Mouse (Mus musculus) hindbrain, embryonic 13.5 days (tissue): Measurements from ENCODE around the gene Gbp3. TPM values are rescaled to one million over a fixed set of nuclear protein-coding genes. Genes with fewer than 3 reads are reported as not detected.
A peak's percentile ranks its signal among the peaks of the same experiment; 100 is the strongest.
"Not testable (repeated sequence)": the region's sequence is repeated elsewhere in the genome, so short reads cannot be mapped to it uniquely, and the experiment has no call there.

Experiments used
- ATAC-seq: fragments of 200-750 bp; cut with Nextera tagmentation; 2 replicates; pipeline ENCODE4 v1.8.0; 2017; ENCODE audit warnings: moderate TSS enrichment; ENCODE audit not compliant: low FRiP score
- H3K27ac ChIP-seq: fragments of 300-500 bp; sonication (generic); 2 replicates; pipeline ENCODE4 v1.5.1; 2015; ENCODE audit warnings: inconsistent platforms, mild to moderate bottlenecking, moderate library complexity
- H3K27me3 ChIP-seq: fragments of 300-500 bp; sonication (generic); 2 replicates; pipeline ENCODE4 v1.6.1; 2015; ENCODE audit warnings: mild to moderate bottlenecking, inconsistent platforms
- H3K36me3 ChIP-seq: fragments of 300-500 bp; sonication (generic); 2 replicates; pipeline ENCODE4 v1.6.1; 2015; ENCODE audit warnings: mild to moderate bottlenecking, inconsistent platforms
- H3K4me1 ChIP-seq: fragments of 300-500 bp; sonication (generic); replicated peaks from 2 replicates; pipeline ENCODE4 v1.6.1; 2015; ENCODE audit warnings: inconsistent platforms
- H3K4me2 ChIP-seq: fragments of 300-500 bp; sonication (generic); 2 replicates; pipeline ENCODE4 v1.6.1; 2015; ENCODE audit warnings: inconsistent platforms, mild to moderate bottlenecking, moderate library complexity
- H3K4me3 ChIP-seq: fragments of 300-500 bp; sonication (generic); 2 replicates; pipeline ENCODE4 v1.5.1; 2015; ENCODE audit warnings: mild to moderate bottlenecking, inconsistent platforms
- H3K9ac ChIP-seq: fragments of 300-500 bp; sonication (generic); 2 replicates; pipeline ENCODE4 v1.6.1; 2015; ENCODE audit warnings: mild to moderate bottlenecking, inconsistent platforms
- H3K9me3 ChIP-seq: fragments of 300-500 bp; sonication (generic); 2 replicates; pipeline ENCODE4 v1.6.1; 2016; ENCODE audit warnings: inconsistent platforms
- WGBS: fragments of 180-500 bp; shearing (Covaris S2); methylation state at CpG from one replicate; pipeline ENCODE4 v1.1.7; 2015; 5-methylcytosine and 5-hydroxymethylcytosine counted together
- polyA plus RNA-seq: library from polyadenylated mRNA; unstranded; fragments of >200 nt; fragmentation: Nextera tagmentation; extraction: Ambion mirVana; gene quantifications from 2 replicates; pipeline ENCODE4 v1.2.1, GENCODE M21; 2015

Gbp3 gene
- polyA plus RNA-seq = 1.0 and 1.2 TPM in 2 replicates

DNA sequence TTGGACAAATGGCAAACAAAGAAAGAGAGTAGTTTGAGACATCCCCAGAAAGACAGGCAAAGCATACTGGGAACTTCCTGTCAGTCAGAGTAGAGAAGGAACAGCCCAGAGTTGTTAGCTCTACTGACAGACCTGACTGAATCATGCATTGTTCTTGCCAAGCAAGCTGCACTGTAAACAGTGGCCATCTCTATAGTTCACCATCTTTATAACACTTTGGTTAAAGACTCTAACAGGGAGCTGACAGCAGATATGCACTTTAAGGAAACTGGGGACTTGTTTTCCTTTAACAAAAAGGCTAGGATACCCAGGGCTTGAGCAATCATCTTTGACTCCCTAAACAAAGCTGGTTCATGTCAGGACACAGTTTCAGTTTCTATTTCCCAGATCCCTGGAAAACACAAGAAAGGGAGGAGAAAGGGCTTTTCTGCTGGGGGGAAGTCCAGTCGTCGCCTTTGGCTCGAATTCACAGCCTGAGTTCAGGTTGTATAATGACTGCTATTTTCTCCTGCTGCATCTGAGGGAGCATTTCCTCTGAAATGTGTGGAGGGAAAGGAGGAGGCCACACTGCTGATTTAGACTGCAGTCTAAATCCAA is at the start of gene Gbp3:
TSS of gene Gbp3 (plus strand) at position 395 of the 597 bp plus-strand sequence.
- peak within 1 kb of the TSS; percentile 9; the same call in 1 of the 2 replicates for H3K4me3 ChIP-seq
- no peak within 1 kb of the TSS for H3K9ac ChIP-seq
- WGBS = 30% methylated on average over 3 of the region's 3 CpGs
- H3K4me1 ChIP-seq = peaks cover 7% of the 10 kb centered on the region
- no peaks in the 10 kb centered on the region for H3K36me3 ChIP-seq
- H3K9me3 ChIP-seq = no peaks in the 10 kb centered on the region
- peak within 1 kb of the TSS; percentile 39 for H3K4me2 ChIP-seq
- H3K27ac ChIP-seq = no peak within 1 kb of the TSS
- H3K27me3 ChIP-seq = no peaks in the 10 kb centered on the region
- ATAC-seq = no peak

DNA sequence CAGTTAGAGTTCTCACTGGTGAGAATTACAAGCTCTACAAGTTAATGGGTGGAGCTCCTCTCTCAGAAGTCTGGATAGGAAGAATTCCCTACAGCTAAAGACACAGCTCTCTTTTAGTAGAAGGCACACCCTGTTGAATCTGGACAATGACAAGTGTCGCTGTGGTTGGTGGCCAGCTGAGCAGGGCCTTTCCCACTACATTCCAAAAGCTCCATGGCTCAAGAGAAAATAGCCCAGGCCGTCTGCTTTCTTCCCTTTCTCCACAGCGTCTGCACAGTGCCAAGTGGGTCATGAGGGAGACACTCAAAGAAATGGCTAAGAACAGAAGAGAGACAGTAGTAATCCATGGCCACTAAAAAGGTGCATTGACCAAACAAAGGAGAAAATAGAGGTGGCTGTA is 31.7 kb upstream of the Gbp3 start:
- 0 out of 2 replicates have a peak, but pooled peaks cover 13% of the 10 kb centered on the region for H3K27me3 ChIP-seq
- 49% methylated on average over 3 of the region's 3 CpGs for WGBS
- no peak overlapping the region for H3K9ac ChIP-seq
- no peaks in the 10 kb centered on the region for H3K9me3 ChIP-seq
- H3K4me2 ChIP-seq = no peak overlapping the region
- ATAC-seq = no peak
- peaks cover 8% of the 10 kb centered on the region; the same call in 1 of the 2 replicates for H3K4me1 ChIP-seq
- H3K36me3 ChIP-seq = no peaks in the 10 kb centered on the region
- no peak overlapping the region for H3K27ac ChIP-seq
- H3K4me3 ChIP-seq = no peak overlapping the region

DNA sequence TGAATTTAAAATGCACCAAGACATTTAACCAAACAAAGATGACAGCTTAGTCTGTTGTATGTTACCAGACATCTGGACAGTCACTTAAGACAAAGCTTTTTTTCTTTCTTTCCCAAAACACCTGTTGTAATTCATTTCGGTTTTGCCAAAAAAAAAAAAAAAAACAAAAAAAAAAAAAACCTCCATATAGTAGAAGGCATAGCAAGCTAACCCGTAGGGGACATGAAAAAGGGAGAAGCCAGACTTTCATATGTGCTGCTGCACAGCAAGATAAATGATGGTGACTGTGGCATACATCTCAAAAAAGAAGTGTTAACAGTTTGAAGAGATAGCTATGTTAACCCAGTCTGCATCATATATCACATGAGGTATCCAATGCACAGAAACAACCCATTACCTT is 30.2 kb upstream of the Gbp3 start:
- ATAC-seq = no peak
- H3K27ac ChIP-seq = no peak overlapping the region
- H3K4me3 ChIP-seq = peak overlapping the region; percentile 55
- H3K4me1 ChIP-seq = peaks cover 8% of the 10 kb centered on the region; the same call in 1 of the 2 replicates
- no peaks in the 10 kb centered on the region for H3K9me3 ChIP-seq
- H3K36me3 ChIP-seq = no peaks in the 10 kb centered on the region
- H3K27me3 ChIP-seq = 0 out of 2 replicates have a peak, but pooled peaks cover 13% of the 10 kb centered on the region
- H3K9ac ChIP-seq = 0 out of 2 replicates have a peak overlapping the region, but pooled peaks have one; percentile 67
- H3K4me2 ChIP-seq = peak overlapping the region; percentile 98
- 61% methylated on average over 2 of the region's 2 CpGs for WGBS

DNA sequence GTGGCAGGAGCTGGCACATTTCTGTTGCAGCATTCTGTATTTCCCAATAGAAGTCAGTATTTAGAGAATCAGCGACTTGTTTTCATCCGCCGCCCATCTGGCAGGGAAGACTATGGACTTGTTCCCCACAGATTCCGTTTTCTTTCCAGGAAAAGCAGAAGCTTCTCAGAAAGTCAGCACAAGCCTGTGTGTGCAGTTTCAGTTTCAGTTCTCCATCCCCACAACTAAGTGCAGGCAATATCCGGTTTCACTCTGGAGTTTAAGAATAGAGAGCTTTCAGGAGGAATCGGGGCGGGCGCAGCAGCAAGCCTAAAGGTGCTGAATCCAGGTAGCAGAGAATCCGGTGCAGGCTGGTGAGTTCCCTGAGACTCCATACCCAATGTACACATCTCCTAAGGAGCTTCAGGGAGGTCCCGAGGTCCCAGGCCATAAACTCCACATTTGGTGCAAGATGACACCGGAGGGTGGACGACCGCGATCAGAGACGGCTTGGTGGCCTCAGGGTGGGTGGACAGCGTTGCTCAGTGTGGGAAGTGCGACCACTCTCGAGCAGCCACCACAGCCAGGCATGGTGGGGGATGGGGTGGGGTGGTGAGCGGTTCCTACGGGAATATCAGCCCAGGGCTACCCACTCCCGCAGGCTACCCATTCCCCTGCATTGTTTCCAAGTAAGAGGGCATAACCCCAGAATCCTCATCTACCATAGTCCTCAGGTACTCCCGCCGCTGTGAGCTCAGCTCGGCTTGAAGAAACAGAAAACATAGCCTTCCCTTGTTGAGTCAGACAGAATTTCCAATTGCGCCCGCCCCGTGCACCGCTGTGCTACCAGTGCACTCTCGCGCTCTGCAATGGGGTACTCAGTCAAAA is 29.5 kb upstream of the Gbp3 start, which contains the start of gene Gbp7:
TSS of gene Gbp7 (plus strand) at position 256 of the 867 bp plus-strand sequence.
- Histone ChIP-seq H3K9ac (peak within 1 kb of the TSS; percentile 67), H3K4me1 (peaks cover 8% of the 10 kb centered on the region; the same call in 1 of the 2 replicates), H3K9me3 (no peaks in the 10 kb centered on the region), H3K4me3 (peak within 1 kb of the TSS; percentile 55), H3K4me2 (peak within 1 kb of the TSS; percentile 98), H3K27me3 (0 out of 2 replicates have a peak, but pooled peaks cover 13% of the 10 kb centered on the region), H3K27ac (no peak within 1 kb of the TSS), H3K36me3 (no peaks in the 10 kb centered on the region)
- WGBS = 1% methylated on average over 30 of the region's 30 CpGs
- peak; percentile 85 for ATAC-seq

DNA sequence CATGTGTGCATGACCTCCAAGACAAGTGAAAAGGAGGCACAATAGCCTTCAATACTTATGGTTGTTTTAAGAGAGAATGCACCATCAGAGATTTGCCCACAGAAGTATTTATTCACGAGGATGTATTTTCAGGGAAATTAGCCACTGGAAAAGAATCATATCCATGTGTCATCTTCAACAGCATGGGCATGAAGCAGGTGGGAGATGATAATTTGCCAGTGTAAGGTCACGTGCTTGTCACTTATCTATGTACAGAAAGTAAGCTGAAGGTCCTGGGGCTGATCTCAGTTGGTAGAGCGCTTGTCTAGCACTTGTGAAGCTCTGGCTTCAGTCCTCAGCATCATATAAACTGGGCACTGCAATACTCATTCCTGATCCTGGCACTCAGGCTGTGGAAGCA is 28.2 kb upstream of the Gbp3 start:
- no peak overlapping the region for H3K4me3 ChIP-seq
- WGBS = 93% methylated on average over 3 of the region's 3 CpGs
- no peak for ATAC-seq
- no peak overlapping the region for H3K4me2 ChIP-seq
- H3K27me3 ChIP-seq = 0 out of 2 replicates have a peak, but pooled peaks cover 13% of the 10 kb centered on the region
- H3K36me3 ChIP-seq = no peaks in the 10 kb centered on the region
- peaks cover 8% of the 10 kb centered on the region; the same call in 1 of the 2 replicates for H3K4me1 ChIP-seq
- no peaks in the 10 kb centered on the region for H3K9me3 ChIP-seq
- H3K9ac ChIP-seq = no peak overlapping the region
- H3K27ac ChIP-seq = no peak overlapping the region

DNA sequence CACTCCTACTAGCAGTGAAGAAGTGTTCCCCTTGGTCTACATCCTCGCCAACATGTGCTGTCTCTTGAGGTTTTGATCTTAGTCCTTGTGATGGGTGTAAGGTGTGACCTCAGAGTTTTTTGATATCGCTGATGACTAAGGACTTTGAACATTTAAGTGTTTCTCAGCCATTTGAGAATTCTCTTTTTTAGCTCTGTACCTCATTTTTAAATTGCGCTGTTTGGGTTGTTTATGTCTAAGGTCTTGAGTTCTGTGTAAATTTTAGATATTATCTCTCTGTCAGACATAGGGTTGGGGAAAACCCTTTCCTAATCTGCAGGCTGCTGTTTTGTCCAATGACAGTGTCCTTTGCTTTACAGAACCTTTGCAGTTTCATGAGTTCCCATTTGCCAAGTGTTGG is 26.6 kb upstream of the Gbp3 start:
- no peaks in the 10 kb centered on the region for H3K9me3 ChIP-seq
- no peak overlapping the region for H3K27ac ChIP-seq
- H3K27me3 ChIP-seq = 0 out of 2 replicates have a peak, but pooled peaks cover 13% of the 10 kb centered on the region
- no peak overlapping the region for H3K9ac ChIP-seq
- 93% methylated on average over 3 of the region's 3 CpGs for WGBS
- no peaks in the 10 kb centered on the region for H3K36me3 ChIP-seq
- no peak for ATAC-seq
- H3K4me2 ChIP-seq = no peak overlapping the region
- H3K4me1 ChIP-seq = peaks cover 8% of the 10 kb centered on the region; the same call in 1 of the 2 replicates
- no peak overlapping the region for H3K4me3 ChIP-seq

DNA sequence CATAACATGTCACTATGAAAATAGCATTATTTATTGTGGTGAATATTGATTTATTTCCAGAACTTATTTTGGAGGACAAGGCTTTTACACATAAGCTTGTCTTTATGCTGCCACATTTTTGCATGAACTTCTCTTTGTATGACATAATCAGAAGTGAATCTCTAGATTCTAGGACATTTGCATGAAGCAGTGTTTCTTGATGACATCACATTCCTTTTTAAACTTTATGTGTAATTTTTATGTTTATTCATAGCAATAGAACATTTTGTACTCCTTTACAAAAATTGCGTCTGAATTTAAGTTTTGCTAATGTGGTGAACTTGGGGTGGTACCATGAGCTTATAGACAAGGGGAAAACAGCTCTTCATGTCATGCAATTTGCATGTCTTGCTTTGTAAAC is 24.2 kb upstream of the Gbp3 start:
- no peak overlapping the region for H3K4me3 ChIP-seq
- H3K27ac ChIP-seq = no peak overlapping the region
- ATAC-seq = no peak
- H3K36me3 ChIP-seq = no peaks in the 10 kb centered on the region
- H3K4me1 ChIP-seq = peaks cover 3% of the 10 kb centered on the region; the same call in 1 of the 2 replicates
- H3K4me2 ChIP-seq = no peak overlapping the region
- H3K27me3 ChIP-seq = 0 out of 2 replicates have a peak, but pooled peaks cover 13% of the 10 kb centered on the region
- no peaks in the 10 kb centered on the region for H3K9me3 ChIP-seq
- H3K9ac ChIP-seq = no peak overlapping the region
- WGBS = 73% methylated on average over 1 of the region's 1 CpGs

DNA sequence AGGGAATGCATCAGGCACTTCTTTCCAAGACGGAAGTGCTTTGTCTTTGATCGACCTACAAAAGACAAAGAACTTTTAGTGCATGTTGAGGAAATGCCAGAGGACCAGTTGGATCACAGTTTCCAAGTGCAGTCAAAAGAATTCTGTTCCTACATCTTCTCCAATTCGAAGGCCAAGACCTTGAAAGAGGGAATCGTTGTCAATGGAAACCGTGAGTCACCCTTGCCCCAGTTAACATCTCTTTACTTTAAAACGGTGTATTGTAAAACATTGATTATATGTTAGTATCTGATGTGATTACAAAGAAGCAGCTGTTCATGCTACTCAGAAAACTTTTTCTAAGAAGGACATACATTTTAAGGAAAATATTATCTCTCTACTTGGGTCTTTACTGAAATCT is 18.4 kb upstream of the Gbp3 start:
- WGBS = 82% methylated on average over 6 of the region's 6 CpGs
- Histone ChIP-seq H3K4me3 (no peak overlapping the region), H3K4me2 (no peak overlapping the region), H3K9me3 (no peaks in the 10 kb centered on the region), H3K27me3 (no peaks in the 10 kb centered on the region), H3K27ac (no peak overlapping the region), H3K36me3 (no peaks in the 10 kb centered on the region), H3K9ac (no peak overlapping the region), H3K4me1 (no peaks in the 10 kb centered on the region)
- no peak for ATAC-seq

DNA sequence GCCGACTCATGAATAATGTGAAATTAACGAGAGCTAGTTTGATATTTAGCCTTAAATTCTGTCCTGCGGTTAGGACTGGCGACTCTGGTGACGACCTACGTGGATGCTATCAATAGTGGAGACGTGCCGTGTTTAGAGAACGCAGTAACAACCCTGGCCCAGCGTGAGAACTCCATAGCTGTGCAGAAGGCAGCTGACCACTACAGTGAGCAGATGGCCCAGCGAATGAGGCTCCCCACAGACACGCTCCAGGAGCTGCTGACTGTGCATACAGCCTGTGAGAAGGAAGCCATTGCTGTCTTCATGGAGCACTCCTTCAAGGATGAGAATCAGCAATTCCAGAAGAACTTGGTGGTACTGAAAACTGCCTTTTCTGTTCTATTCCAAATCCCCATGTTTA is 17.1 kb upstream of the Gbp3 start:
- H3K9ac ChIP-seq, ATAC-seq, H3K4me3 ChIP-seq, H3K9me3 ChIP-seq, H3K4me2 ChIP-seq, H3K4me1 ChIP-seq, H3K36me3 ChIP-seq, H3K27me3 ChIP-seq, H3K27ac ChIP-seq: not testable (repeated sequence)
- WGBS = 74% methylated on average over 12 of the region's 12 CpGs

DNA sequence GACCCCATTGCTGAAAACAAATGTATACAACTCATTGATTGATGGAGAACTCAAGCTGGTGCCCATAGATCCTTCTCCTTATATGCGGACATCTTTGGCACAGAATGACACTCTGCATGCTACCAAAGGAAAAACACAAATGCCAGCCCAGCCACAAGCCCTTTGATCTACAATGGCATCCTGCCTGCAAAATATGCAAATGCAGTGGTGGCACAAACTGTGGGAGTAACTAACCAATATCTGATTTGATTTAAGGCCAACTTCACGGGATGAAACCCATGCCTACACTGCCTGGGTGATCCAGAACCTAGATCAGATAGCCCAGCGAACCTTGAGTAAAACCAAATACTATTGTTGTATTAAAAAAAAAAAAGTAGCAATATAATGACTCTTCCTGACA is 13.1 kb upstream of the Gbp3 start:
- H3K4me1 ChIP-seq = no peaks in the 10 kb centered on the region
- H3K4me3 ChIP-seq = no peak overlapping the region
- no peaks in the 10 kb centered on the region for H3K36me3 ChIP-seq
- no peak overlapping the region for H3K4me2 ChIP-seq
- WGBS = 81% methylated on average over 3 of the region's 3 CpGs
- no peaks in the 10 kb centered on the region for H3K27me3 ChIP-seq
- no peaks in the 10 kb centered on the region for H3K9me3 ChIP-seq
- H3K27ac ChIP-seq = no peak overlapping the region
- H3K9ac ChIP-seq = no peak overlapping the region
- no peak for ATAC-seq

DNA sequence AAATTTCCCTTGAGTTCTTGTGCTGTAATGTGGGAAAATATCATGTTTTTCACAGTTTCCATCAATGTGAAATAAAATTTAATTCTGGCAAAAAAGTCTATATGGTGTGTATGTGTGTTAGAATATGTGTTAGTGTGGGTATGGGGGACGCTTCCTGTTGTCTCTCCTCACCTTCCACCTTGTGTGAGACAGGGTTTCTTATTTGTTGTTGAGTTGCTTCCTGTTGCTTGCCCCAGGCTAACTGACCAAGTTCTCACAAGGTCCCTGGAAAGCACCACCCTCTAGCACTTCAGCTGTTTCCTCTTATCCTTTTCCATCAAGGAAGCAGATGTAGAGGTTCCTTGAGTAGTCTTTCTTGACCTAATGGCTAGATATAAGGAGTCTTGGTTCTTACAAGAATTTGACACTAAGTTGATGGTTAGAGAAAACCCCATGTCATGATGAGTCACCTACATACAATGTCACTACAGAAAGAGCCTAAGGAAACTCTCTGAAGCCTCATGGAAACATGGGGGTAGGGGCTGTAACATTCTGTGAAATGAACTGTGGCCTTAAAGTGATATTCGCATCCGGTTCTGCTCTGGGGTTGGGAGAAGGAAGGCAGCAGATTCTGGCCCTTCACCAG is 9.7 kb upstream of the Gbp3 start:
- Histone ChIP-seq H3K4me2 (no peak overlapping the region), H3K4me3 (no peak overlapping the region), H3K9me3 (no peaks in the 10 kb centered on the region), H3K36me3 (no peaks in the 10 kb centered on the region), H3K27me3 (no peaks in the 10 kb centered on the region), H3K4me1 (no peaks in the 10 kb centered on the region), H3K27ac (no peak overlapping the region), H3K9ac (no peak overlapping the region)
- no peak for ATAC-seq
- 95% methylated on average over 3 of the region's 3 CpGs for WGBS

DNA sequence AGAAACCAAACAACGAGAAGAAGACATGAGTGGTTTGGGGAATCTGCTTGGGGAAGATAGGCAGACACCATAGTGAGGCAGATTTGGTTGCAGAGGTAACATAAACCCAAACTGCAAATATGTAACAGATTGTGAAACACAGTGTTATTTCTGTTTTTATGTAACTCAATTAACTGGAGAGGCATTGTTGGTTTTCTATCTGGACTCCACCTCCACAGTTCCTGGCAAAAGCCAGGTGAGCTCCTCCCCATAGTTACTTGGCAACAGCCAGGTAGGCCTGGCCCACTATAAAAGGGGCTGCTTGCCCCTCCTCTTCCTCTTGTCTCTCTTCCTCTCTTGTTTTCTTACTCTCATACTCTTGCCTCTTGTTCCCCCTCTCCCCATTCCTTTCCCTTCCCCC is 5.2 kb upstream of the Gbp3 start:
- Histone ChIP-seq H3K9me3 (no peaks in the 10 kb centered on the region), H3K4me1 (no peaks in the 10 kb centered on the region), H3K4me2 (no peak overlapping the region), H3K36me3 (no peaks in the 10 kb centered on the region), H3K27ac (no peak overlapping the region), H3K27me3 (no peaks in the 10 kb centered on the region), H3K4me3 (no peak overlapping the region), H3K9ac (no peak overlapping the region)
- no peak for ATAC-seq
- 89% methylated on average over 1 of the region's 1 CpGs for WGBS
